Mouse (Mus musculus) kidney, adult 9 months (tissue): ENCODE measurements around the gene Def8.
"Not testable (repeated sequence)": the region's sequence is repeated elsewhere in the genome, so short reads cannot be mapped to it uniquely, and the experiment has no call there.

Experiments
- DNase-seq: peaks from one replicate; pipeline ENCODE4 v3.0.0; 2022

Def8 gene

DNA sequence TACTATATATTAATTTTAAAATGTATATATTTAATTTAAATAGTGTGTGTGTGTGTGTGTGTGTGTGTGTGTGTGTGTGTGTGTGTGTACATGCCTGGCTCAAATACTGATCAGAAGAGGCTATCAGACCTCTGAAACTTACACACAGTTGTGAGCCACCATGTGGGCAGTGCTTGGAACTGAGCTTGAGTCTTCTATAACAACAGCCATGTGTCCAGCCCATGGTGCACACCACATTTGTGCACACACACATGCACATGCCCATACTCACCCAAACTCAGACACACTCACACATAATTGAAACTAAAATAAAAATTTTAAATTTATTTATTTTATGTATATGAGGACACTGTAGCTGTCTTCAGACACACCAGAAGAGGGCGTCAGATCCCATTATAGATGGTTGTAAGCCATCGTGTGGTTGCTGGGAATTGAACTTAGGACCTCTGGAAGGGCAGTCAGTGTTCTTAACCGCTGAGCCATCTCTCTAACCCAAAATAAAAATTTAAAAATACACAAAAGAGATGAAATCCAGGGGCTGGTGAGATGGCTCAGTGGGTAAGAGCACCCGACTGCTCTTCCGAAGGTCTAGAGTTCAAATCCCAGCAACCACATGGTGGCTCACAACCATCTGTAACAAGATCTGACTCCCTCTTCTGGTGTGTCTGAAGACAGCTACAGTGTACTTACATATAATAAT is 8.2 kb upstream of the Def8 start:
- DNase-seq: not testable (repeated sequence)

DNA sequence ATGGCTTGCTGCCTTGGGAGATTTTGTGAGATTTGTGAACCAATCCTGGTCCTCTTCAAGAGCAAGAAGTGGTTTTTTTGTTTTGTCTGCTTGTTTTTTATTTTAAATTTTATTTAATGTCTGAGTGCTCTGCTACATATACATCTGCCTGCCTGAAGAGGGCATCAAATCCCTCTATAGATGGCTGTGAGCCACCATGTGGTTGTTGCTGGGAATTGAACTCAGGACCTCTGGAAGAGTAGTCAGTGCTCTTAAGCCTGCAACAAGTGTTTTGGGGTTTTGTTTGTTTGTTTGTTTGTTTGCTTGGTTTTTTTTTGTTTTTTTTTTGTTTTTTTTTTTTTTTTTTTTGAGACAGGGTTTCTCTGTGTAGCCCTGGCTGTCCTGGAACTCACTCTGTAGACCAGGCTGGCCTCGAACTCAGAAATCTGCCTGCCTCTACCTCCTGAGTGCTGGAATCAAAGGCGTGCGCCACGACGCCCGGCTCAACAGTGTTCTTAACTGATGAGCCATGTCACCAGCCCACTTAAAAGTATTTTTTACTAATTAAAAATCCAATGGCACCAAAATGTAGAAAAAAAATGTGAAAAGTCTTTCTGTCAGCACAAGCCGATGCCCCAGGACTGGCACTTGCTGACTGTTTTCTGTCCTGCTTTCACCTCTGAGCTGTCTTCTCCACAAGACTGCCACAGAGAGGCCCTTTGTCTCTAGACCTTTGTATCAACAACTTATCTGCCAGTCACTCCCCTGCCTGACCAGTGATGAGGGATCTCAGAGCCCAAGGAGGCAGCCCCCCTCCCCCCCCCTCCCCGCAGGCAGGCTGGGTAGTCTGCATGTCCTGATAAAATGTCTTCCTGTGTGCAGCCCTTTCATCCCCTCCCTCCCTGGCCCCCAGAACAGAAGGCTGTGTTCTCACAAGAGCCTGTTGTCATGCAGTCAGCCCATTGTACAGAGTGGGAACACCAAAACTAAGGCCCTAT is 7.1 kb upstream of the Def8 start:
- DNase-seq: no peak

DNA sequence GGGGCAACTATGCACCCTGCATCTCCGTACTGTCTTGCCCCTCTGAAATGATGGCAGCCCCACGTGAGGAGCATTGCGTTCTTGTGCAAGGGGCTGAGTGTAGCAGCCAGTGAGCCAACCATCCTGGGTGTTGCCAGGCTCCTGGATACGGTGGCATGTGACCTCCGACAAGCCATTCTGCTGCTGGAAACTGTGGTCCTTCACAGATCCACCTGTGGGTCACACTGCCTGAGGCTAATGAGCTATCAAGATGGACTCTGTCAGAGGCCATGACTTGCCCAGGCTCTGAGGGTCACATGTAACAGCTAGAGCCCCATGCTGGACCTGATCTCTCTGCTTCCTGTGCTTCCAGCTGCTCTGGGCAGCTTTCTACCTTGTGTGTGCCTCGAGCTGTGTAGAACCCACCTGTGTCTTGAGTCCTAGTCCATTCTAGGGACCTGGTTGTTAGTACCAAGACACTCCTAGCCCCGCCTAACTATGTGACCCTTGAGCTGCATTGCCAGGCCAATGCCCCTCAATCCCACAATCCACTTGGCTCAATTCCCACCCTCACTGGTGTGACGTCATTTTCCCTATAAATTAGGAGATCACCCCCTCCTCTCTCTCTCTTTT is 6.3 kb upstream of the Def8 start:
- no peak for DNase-seq

DNA sequence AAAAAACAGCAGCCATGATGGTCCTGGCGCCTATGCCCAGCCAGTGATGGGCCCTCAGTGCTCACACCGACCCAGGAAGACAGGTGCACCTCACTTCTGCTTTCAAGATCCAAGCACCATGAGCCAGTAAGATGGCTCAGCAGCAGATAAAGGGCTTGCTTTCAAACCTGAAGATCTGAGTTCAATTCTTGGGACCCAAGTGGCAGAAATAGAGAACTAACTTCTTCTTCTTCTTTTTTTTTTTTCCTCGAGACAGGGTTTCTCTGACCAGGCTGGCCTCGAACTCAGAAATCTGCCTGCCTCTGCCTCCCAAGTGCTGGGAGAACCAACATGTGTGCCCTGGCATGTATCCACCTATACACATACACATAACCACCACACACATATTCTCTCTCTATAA is 3.6 kb upstream of the Def8 start:
- no peak for DNase-seq

DNA sequence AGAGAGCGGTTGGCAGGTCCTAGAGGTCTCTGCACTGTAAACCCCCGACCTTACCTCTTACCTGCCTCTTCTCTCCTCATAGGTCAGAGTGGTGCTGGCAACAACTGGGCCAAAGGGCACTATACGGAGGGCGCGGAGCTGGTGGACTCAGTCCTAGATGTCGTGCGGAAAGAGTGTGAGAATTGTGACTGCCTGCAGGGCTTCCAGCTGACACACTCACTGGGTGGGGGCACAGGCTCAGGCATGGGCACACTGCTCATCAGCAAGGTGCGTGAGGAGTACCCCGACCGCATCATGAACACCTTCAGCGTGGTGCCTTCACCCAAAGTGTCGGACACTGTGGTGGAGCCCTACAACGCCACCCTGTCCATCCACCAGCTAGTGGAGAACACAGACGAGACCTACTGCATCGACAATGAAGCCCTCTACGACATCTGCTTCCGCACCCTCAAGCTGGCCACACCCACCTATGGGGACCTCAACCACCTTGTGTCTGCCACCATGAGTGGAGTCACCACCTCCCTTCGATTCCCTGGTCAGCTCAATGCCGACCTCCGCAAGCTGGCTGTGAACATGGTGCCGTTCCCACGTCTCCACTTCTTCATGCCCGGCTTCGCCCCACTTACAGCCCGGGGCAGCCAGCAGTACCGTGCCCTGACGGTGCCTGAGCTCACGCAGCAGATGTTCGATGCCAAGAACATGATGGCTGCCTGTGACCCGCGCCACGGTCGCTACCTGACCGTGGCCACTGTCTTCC is 2.6 kb upstream of the Def8 start:
- DNase-seq: no peak

DNA sequence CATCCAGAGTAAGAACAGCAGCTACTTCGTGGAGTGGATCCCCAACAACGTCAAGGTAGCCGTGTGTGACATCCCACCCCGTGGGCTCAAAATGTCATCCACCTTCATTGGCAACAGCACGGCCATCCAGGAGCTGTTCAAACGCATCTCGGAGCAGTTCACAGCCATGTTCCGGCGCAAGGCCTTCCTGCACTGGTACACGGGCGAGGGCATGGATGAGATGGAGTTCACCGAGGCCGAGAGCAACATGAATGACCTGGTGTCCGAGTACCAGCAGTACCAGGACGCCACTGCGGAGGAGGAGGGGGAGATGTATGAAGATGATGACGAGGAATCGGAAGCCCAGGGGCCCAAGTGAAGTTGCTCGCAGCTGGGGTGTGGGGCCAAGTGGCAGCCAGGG is 2.0 kb upstream of the Def8 start:
- no peak for DNase-seq

DNA sequence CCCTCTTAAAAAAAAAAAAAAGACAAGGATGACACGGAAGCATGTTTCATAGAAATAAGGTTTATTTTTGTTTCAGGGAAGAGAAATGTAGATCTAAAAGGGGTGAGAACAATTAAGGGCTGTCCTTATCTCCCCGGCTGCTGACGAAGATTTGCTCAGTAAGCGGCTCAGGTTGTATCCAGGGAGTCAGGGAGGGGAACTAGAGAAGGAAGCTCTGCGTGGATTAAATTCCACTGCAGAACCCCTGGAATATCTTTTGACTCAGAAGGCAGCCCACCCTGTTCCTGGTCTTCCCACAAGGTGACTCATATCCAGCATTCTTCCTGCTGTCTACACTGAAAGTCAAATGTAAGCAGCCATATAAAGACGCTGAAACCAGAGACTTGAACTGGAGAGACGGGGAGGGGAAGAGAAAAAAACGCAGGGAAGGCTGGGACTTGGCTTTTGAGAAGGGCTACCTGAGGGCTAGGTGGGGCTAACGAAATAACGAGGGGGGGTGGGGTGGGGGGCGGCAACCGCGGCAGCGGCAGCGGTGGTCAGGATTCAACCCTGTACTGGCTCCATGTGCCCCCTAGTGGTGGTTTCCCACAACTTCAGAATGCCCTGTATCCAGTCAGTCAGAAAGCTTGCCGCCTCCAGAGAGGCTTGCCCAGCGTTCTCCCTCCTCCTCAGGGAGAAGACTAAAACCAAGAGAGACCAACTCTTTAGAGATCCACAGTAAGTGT is 1.1 kb upstream of the Def8 start:
- peak; percentile 89 for DNase-seq

DNA sequence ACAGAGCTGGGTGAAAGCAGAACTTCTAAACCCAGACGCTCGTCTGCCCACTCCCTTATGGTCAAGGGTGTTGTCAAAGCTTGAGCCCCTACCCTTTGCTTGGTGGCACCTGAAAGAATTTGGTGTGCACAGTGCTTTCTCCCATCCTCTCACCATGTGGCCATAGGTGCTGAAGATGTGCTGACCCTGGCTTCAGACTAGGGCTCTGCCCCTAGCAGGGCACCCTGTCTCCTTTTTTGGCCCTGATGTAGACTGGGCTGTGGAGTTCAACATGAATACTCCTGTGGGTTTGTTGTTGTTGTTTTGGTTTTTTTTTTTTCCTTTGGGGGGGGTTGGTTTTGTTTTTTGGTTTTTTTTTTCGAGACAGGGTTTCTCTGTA is 557 bp upstream of the Def8 start:
- no peak for DNase-seq

DNA sequence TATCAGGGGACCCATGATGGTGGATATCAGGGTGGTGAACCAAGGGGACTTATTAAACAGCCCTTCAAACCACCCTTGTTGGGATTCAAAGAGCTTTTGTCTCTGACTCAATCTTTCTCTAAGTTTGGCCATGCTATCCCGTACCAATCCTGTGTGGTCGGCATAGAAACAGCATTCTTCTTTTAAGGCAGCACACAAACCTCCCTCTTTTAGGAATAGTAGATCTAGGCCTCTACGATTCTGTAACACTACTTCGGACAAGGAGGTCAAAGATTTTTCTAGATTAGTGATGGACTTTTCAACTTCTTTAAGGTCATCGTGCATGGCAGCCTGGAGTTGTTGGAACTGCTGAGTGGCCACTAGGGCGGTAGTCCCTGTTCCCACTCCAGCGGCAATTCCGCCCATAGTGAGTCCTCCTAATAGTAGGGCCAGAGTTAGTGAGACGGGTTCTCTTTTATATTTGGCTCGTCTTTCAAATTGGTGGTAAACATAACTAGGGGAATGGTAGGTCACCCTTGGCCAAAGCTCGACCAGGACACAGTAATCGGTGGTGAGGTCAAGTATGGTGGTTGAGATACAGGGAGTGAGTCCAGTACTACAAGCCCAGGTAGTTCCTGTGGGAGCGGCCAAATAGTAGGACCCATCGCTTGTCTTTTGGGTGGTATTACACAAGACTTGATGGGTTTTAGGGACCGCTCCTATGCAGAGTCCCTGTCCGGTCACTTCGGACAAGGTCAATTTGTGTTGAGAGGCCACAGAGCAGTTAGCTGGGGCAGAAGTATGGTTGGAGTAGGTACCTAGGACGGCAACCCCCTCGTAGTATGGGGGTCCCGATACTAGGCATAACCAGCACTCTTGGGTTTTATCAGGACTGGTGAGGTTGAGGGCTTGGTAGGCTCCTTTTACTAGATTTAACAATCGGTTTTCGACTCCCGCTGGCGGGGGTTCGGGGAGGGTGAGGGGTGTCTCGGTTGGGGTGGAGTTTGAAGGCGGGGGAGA is 3.5 kb downstream of the Def8 start:
- DNase-seq: no peak

DNA sequence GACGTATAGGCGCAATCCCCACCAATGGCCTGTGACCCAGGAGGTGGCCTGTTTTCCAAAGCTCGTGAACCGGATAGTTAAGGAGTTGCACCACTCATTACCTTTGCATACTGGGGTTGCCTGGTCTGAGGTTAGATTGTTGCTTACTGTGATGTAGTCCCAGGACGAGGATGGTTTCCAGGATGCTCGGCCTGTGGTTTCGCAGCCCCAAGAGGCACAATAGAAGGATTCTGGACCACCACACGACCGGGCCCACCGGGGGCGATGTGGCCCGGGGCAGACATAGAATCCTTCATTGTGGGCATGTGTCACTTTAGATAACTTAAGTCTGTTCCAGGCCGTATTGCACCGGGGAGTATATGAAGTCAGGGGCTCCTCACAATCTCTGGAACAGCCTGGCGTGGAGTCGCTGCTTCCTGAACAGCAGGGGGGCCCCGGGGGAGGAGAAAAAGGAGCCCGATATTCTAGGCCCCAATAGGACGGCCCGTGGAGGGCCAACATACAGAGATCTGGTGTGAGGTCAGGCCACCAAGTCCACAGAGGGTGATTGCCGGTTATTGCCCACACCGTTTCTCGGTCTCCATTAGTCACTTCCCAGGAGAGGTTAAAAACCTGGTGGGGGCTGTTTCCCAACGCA is 4.4 kb downstream of the Def8 start:
- DNase-seq: no peak

DNA sequence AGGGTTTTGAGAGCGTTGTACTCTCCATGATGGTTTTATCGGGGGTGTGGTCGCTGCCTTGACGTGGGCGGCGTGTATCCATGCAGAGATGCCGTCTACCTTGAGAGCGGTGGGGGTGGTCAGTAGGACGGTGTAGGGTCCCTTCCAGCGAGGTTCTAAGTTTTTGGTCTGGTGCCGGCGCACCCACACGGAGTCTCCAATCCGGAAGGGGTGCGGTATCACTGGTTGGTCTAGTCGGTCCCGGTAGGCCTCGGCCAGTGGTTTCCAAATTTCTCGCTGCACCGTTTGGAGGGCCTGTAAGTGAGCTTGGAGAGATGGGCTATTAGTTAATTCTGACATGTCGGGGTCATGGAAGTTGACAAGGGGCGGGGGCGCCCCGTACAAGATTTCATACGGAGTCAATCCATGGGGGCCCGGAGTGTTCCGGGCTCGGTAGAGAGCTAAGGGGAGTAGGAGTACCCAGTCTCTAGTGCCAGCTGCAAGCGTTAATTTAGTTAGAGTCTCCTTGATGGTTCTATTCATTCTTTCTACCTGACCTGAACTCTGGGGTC is 5.1 kb downstream of the Def8 start:
- DNase-seq: no peak

DNA sequence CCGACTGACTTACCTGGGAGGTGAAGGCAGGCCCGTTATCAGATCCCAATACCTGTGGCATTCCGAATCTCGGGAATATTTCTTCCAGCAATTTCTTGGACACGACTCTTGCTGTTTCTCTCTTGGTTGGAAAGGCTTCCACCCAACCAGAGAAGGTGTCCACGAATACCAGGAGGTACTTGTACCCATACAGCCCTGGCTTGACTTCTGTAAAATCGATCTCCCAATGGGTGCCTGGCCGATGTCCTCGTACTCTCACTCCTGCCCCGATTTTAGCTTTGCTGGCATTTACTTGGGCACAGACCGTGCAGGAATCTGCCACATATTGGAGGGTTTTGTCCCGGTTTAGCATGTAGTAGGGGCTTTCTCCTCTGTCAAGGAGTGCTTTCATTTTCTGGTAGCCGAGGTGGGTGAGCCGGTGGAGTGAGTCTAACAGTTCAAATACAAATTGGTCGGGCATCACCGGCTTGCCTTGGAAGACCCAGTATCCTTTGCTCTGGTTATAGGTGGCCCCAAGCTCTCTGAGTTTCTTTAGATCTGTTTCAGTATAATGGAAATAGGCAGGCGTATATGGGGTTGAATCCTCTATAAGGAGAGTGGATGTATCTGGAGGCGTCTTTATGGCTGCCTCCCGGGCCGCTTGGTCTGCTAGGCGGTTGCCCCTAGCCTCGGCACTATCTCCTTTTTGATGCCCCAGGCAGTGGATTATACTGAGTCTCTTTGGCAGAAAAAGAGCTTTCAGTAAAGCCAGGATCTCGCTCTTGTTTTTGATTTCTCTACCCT is 5.8 kb downstream of the Def8 start:
- no peak for DNase-seq

DNA sequence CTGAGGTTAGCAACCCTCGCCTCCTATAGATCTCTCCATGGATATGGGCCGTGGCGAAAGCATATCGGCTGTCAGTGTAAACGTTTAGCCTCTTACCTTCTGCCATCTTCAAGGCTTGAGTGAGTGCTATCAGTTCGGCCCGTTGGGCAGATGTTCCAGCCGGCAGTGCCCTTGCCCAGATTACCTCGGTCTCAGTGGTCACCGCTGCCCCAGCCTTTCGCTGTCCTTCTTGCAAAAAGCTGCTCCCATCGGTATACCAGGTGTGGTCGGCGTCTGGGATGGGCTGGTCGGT is 6.3 kb downstream of the Def8 start:
- DNase-seq: not testable (repeated sequence)

DNA sequence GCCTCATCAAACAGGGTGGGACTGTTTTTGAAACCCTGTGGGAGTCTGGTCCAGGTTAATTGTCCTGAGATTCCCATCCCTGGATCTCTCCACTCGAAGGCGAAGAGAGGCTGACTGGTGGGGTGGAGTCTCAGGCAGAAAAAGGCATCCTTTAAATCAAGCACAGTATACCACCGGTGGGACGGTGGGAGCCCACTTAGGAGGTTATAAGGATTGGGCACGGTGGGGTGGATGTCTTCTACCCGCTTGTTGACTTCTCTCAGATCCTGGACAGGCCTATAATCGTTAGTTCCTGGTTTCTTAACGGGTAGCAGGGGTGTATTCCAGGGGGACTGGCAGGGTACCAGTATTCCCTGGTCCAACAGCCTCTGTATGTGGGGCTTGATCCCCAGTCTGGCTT is 7.6 kb downstream of the Def8 start:
- not testable (repeated sequence) for DNase-seq

DNA sequence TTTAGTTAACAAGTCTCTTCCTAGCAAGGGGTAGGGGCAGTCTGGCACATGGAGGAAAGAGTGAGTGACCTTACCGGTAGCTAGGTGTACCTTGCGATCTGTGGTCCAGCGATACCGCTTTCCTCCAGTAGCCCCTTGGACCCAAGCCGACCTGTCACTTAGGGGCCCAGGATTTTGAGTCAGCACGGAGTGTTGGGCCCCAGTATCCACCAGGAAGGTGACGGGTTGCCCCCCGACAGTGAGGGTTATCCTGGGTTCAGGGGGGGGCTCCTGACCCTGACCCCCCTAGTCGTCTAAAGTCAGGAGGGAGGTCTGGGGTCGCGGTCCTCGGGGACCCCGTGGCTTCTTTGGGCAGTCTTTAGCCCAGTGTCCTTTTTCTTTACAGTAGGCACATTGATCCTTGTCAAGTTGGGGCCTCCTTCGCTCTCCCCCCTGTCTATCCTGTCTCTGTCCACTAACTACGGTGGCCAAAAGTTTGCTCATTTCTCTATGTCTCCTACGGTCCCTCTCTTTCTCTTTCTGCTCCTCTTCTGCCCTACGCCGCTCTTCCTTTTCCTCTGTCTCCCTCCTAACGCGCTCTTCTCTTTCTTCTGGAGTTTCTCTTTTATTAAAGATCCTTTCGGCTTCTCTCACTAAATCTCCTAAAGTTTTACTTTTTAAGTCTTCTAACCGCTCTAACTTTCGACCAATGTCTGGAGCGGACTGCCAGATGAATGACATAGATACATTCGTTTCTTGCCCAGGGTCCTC is 8.5 kb downstream of the Def8 start:
- DNase-seq: no peak

DNA sequence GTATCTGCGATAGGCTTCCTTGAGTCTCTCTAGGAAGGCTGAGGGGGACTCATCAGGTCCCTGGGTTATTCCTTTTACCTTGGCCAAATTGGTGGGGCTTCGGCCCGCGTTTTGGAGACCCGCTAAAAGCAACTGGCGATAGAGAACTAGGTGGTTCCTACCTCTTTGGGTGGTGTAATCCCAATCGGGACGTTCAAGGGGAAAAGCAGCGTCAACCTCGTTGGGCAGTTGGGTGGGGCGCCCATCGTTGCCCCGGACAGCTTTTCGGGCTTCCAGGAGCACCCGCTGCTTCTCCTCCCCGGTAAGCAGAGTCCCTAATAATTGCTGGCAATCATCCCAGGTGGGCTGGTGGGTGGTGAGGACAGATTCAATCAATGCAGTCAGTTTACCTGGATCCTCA is 9.1 kb downstream of the Def8 start:
- no peak for DNase-seq

DNA sequence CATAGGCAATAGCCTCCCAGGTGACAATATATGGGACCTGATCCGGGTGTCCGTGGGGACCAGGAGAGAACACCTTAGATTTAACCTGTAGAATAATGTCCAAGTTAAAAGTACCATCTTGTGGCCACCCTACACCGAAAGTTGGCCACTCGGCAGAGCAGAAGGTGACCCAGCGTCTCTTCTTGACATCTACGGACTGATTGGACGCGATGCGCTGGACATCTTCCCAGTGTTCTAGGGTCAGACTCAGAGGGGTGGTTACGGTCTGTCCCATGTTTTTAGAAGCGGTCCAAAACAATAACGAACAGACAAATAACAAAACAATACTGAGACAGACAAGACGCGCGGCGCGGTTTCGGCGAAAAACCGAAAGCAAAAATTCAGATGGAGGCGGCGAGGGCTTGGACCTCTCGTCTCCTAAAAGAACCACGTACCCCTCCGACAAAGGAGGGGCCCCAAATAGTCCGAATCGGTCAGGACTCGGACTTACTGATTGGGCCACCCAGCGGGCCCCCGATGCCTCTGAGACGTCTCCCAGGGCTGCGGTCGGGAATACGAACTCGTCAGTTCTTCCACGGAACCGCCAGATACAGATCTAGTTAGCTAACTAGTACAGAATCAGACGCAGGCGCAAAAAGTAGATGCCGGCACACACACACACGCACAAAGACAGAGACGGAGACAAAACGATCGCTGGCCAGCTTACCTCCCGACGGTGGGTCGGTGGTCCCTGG is 10.1 kb downstream of the Def8 start:
- DNase-seq: not testable (repeated sequence)

DNA sequence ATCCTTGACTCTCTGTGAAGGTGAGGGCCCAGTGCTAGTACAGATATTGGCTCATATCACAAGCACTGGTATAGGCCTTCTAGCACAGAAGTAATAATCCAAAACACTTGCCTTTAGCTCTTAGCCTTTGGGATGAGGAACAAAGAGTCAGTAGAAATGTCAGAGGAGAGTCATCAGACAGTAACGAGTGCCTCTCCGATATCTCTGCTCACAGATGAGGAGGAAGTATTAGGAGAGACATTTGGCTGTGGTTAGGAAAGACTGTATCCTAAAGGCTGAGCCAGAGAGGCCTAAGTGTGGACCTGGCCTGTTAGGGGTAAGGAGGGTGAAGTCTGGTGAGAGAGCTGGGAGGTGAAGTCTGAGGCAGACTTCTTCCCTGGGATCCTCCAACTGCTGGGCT is 18.5 kb downstream of the Def8 start:
- DNase-seq: no peak
